In genomic region chr10:86341589-86341988, GRCm38 (mm10) we compare ENCODE assay signal across 8 mouse cellular contexts. TPM values are rescaled to one million over a fixed set of nuclear protein-coding genes. Genes with fewer than 3 reads are reported as not detected.
A peak's percentile ranks its signal among the peaks of the same experiment; 100 is the strongest.
DNase-seq lines count a peak whose midpoint lies in the region; ATAC-seq lines count a peak whose summit lies in the region.

No protein-coding gene starts in this region.

- intact Hi-C loops in heart, postnatal 36 days (cut with DNase I) = no loop called here

- no peaks in the 10 kb centered on the region for H3K9me3 ChIP-seq in heart, embryonic 11.5 days (replicated peaks; ENCODE audit: control insufficient read depth, low read length)
- H3K9me3 ChIP-seq in lung, embryonic 15.5 days = no peaks in the 10 kb centered on the region

- peak; percentile 100 for DNase-seq in heart, adult 11 months
- DNase-seq in embryo, embryonic 10.5 days (ENCODE audit: low spot score) = peak; percentile 60
- peak; percentile 85 to 86 for DNase-seq in heart, postnatal 36 days
- DNase-seq in frontal cortex, postnatal 10 days (ENCODE audit: low spot score in 2 of 2) = no peak
- DNase-seq in right cerebral cortex, postnatal 4 days = no peak

- no peaks in the 10 kb centered on the region for H3K27me3 ChIP-seq in heart, embryonic 11.5 days (ENCODE audit: control insufficient read depth, insufficient read depth, low read length)
- H3K27me3 ChIP-seq in lung, embryonic 15.5 days = no peaks in the 10 kb centered on the region

- ATAC-seq in heart, embryonic 11.5 days (replicated peaks; ENCODE audit: insufficient number of reproducible peaks, low FRiP score, low TSS enrichment) = no peak
- peak; percentile 20; the same call in 1 of the 2 replicates for ATAC-seq in lung, embryonic 15.5 days (ENCODE audit: borderline replicate concordance, extremely low read depth, low FRiP score, low TSS enrichment)
- no peak for ATAC-seq in CD4-positive, CD25-positive, alpha-beta regulatory T cell, adult 4 months

- no peak overlapping the region for H3K4me3 ChIP-seq in heart, embryonic 11.5 days (ENCODE audit: low read depth, low read length)
- H3K4me3 ChIP-seq in lung, embryonic 15.5 days = no peak overlapping the region

- H3K27ac ChIP-seq in heart, embryonic 11.5 days (ENCODE audit: low read depth, low read length) = no peak overlapping the region
- H3K27ac ChIP-seq in lung, embryonic 15.5 days = peak overlapping the region; percentile 17; the same call in 1 of the 2 replicates

- no peak overlapping the region; the same call in 1 of the 2 replicates for H3K4me2 ChIP-seq in heart, embryonic 11.5 days
- no peak overlapping the region for H3K4me2 ChIP-seq in lung, embryonic 15.5 days

- peaks cover 63% of the 10 kb centered on the region for H3K4me1 ChIP-seq in heart, embryonic 11.5 days (ENCODE audit: control insufficient read depth, insufficient read depth, low read length)
- H3K4me1 ChIP-seq in lung, embryonic 15.5 days = peaks cover 59% of the 10 kb centered on the region

- no peak overlapping the region for H3K9ac ChIP-seq in heart, embryonic 11.5 days (ENCODE audit: low read depth, low read length)
- no peak overlapping the region for H3K9ac ChIP-seq in lung, embryonic 15.5 days

- 34% methylated on average over 8 of the region's 8 CpGs for WGBS in heart, embryonic 11.5 days (ENCODE audit: insufficient replicate concordance)
- WGBS in lung, embryonic 15.5 days = 34% methylated on average over 8 of the region's 8 CpGs

- H3K36me3 ChIP-seq in heart, embryonic 11.5 days (ENCODE audit: control insufficient read depth, insufficient read depth, low read length) = peaks cover 5% of the 10 kb centered on the region; the same call in 1 of the 2 replicates
- peaks cover 17% of the 10 kb centered on the region; the same call in 1 of the 2 replicates for H3K36me3 ChIP-seq in lung, embryonic 15.5 days

RNA-seq across cellular contexts. Expression of gene Timp3, which starts 41.4 kb away (rescaled TPM):
- 56.6 and 63.9 TPM in 2 replicates for polyA plus RNA-seq in heart, embryonic 11.5 days (2014; fragmentation: Nextera tagmentation; extraction: Ambion mirVana)
- 100 to 1,000 TPM; 165 to 209 TPM for total RNA-seq in heart, postnatal 36 days (2021)
- polyA plus RNA-seq in lung, embryonic 15.5 days (2015; fragmentation: Nextera tagmentation; extraction: Ambion mirVana) = 55.5 and 64.4 TPM in 2 replicates
- not detected for polyA plus RNA-seq in CD4-positive, CD25-positive, alpha-beta regulatory T cell, adult 4 months (2017; shearing (Covaris generic))

Comparison
In these comparisons a context has a peak if more than half of its experiments do, and no peak if none do; other contexts are left out.
1. DNase-seq: peak in heart, adult 11 months (single experiment), embryo, embryonic 10.5 days (single experiment) and heart, postnatal 36 days (2 of 2); none in frontal cortex, postnatal 10 days (0 of 2) and right cerebral cortex, postnatal 4 days (single experiment).
2. RNA of gene Timp3, which starts 41.4 kb away (polyA plus RNA-seq): 55.5 to 64.4 TPM in lung, embryonic 15.5 days and 56.6 to 63.9 TPM in heart, embryonic 11.5 days; not detected in CD4-positive, CD25-positive, alpha-beta regulatory T cell, adult 4 months; every median in the first group is over 10 times any median in the second.